Mouse (Mus musculus): Measurements from ENCODE around the gene Slc26a3.
A peak's percentile ranks its signal among the peaks of the same experiment; 100 is the strongest.

The Slc26a3 gene

GRCm38 (mm10) chr12:31390571-31390970 lies at the start of gene Slc26a3:
TSS of gene Slc26a3 (plus strand) at chr12:31390871.
- TF ChIP-seq GATA4 (IDR thresholded peaks at IDR 0.05; ENCODE audit: insufficient replicate concordance, low read length) = no peak

DNA sequence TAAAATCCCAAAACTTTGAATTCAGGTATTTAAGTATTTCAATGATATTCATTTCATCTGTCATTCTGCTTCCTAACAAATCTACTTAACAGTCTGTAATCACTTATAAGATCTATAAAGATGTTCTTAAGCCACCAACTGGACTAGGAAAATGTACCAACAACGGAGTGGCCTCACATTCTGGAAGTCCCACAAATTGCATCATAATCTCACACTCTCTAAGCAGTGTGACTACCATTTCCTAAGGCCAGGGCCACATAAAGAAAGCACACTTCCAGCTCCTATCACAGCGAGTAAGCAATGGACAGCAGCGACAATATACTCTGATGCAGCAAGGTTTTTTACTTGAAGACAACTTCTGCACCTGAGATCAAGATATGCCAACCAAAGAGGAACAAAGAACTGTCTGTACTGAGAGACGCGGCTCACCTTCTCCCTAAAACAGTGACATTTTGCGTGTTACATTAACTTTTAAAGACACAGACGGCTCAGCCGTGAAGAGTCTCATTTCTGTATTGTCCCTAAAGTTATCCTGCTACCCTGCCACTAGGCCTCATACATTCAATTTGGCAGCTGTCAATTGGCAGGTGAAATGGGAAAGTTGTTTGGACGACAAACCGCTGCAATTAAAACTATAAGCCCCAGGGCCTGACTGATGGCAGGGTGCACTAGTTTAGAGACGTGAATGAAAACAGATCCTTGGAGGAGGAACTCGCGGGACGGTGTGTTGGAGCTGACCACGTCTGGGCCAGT lies 40.3 kb upstream of the Slc26a3 start:
- no peak for TF ChIP-seq GATA4 (IDR thresholded peaks at IDR 0.05; ENCODE audit: insufficient replicate concordance, low read length)

DNA sequence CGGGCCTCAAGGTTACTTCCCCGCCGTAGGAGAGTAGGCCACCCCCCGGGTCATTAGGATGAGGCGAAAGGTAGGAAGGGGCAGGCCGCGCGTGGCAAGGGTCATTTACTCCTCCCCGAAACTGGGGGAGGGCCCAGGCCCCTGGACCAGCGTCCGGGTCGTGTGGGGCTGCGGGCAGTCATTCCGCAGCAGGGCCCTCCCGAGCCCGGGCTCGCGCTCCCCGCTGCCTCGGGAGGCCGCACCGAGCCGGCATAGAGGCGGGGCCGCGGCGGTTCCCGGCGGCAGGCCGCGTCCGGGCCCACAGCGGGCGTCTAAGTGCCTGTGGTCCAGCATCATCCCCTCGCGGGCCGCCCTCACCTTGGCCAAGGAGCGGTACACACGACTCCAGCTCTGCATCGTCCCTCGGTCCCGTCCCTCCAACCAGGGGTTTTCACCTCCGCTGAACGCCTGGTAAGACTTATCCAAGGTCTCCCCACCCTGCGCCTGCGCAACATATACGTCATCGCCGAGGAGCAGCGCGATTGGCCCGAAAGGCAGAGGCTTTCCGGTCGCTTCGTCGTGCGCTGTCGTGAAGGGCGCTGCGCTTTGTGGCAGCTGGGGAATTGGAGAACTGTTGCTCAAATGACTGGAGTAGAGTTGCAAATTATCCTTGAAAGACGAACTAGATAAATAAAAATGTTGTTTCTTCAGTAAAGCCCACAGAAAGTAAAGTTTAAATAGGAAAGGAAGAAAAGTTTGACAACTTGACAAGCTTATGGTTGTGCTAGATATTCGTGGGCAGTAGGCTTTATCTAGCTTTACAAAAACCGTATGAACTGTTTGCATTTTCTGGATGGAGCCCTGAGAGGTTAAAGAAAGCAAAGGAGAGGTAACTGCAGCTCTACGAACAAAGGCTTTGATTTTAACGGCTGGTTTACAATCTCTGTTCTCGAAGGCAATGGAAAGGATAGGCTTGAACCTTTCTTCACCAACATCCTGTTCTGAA lies 39.4 kb upstream of the Slc26a3 start, which contains the start of gene Dld:
Gene Dld (minus strand): TSS at position 510 of the 985 bp plus-strand sequence.
- peak; percentile 9; the same call in 1 of the 2 replicates for TF ChIP-seq GATA4 (IDR thresholded peaks at IDR 0.05; ENCODE audit: insufficient replicate concordance, low read length)

DNA sequence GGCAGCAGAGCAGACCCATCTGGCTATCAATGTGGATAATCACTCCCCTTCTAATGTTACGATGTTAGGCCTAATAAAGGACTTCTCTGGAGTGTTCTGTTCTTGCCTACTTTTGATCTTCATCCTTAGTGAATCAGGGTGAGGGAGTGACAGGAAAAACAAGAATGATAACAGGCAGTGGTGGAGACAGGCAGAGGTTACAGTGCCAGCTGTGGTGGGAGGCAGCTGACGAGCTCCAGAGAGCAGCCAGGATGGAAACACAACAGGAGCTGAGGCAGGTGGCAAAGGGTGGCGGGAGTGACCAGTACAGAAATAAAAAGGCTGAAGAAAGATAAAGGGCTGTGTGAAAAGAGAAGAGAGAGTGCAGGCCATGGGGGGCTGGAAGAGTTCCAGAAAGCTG lies 24.2 kb upstream of the Slc26a3 start:
- no peak for TF ChIP-seq GATA4 (IDR thresholded peaks at IDR 0.05; ENCODE audit: insufficient replicate concordance, low read length)

GRCm38 (mm10) chr12:31367721-31368120 lies 22.9 kb upstream of the Slc26a3 start:
- TF ChIP-seq GATA4 (IDR thresholded peaks at IDR 0.05; ENCODE audit: insufficient replicate concordance, low read length) = no peak

DNA sequence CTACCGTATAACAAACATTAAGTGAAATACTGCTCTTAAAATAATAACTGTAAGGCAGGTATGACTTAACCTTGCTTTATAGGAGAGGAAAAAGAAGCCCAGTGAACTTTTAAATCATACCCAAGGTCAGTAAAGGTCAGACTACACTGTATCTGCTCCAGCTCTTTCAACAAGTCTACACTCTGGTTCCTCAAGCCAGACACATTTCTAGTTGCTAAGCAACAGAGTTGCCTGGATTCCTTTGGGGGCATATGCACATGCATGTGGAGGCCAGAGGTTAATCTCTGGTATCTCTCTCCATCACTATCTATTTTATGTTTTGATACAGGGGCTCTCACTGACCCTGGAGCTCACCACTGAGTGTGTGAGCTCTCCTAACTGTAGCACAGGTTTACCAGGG lies 21.6 kb upstream of the Slc26a3 start:
- TF ChIP-seq GATA4 (IDR thresholded peaks at IDR 0.05; ENCODE audit: insufficient replicate concordance, low read length) = no peak

DNA sequence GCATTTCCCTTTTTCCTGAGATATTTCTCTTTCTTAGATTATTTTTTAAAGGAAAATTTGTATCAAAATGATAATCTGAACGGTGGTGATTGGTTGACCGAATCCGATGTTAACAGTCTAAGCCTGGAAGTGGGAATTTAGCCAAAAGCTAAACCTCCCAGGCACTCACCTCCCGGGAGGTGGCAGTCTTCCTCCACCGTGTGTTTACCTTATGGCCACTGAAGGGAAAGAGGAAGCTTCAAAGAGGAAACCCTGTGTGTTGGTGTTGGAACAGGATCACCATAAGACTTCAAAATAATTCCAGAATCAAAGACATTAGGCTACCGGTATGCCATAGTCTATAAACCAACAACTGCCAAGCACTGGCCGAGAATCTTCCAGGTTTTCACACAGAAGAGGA lies 21.0 kb upstream of the Slc26a3 start:
- TF ChIP-seq GATA4 (IDR thresholded peaks at IDR 0.05; ENCODE audit: insufficient replicate concordance, low read length) = no peak

DNA sequence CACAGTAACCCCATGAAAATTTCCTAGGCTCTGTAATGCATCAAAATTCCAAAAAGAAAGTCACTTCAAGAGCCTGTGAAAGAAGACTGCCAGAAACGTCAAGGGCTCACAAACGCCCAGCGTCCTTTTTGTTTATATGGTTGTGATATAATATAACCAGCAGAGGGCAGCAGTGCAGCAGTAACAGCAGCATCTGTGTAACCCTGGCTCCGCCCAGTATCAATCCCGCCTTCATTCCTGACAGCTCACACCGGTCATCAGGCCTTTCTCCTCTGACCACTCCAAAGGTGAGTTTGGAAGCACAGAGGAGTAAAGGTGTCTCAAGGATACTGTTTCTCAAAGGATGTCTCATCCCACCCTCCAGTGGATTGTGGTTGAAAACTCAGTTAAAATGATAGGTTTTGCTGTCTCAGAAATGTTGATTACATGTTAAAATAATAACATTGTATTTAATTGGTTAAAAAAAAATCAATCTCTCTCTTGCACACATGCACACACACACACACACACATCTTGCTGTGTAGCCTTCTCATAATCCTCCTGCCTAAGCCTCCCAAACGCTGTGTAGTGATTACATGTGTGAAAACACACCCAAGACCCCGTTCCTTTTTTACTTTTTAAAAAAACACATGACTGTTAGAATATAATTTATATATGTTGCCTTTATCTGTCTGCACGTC lies 15.9 kb upstream of the Slc26a3 start:
- no peak for TF ChIP-seq GATA4 (IDR thresholded peaks at IDR 0.05; ENCODE audit: insufficient replicate concordance, low read length)

GRCm38 (mm10) chr12:31375283-31375615 lies 15.4 kb upstream of the Slc26a3 start:
- TF ChIP-seq GATA4 (IDR thresholded peaks at IDR 0.05; ENCODE audit: insufficient replicate concordance, low read length) = no peak

GRCm38 (mm10) chr12:31376326-31376950 lies 14.2 kb upstream of the Slc26a3 start:
- TF ChIP-seq GATA4 (IDR thresholded peaks at IDR 0.05; ENCODE audit: insufficient replicate concordance, low read length) = no peak

DNA sequence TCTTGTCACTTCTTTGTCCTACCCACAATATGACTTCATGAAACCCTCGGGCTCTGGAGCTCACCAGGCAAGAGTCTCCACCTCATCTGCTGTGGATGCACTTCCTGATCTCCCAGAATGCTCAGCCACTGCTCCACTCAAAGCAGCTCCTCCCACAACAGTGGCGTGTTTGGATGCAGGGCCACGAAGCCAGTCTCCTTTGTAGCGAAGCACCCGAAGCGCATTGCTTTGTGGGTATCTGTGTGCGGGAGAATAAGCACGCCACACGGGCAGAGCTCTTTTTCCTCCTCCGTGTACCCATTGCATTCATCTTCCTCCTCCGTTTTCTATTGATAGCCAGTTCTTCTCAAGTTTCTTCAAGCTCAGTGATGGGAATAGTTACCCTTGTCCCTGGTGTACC lies 13.4 kb upstream of the Slc26a3 start:
- no peak for TF ChIP-seq GATA4 (IDR thresholded peaks at IDR 0.05; ENCODE audit: insufficient replicate concordance, low read length)

DNA sequence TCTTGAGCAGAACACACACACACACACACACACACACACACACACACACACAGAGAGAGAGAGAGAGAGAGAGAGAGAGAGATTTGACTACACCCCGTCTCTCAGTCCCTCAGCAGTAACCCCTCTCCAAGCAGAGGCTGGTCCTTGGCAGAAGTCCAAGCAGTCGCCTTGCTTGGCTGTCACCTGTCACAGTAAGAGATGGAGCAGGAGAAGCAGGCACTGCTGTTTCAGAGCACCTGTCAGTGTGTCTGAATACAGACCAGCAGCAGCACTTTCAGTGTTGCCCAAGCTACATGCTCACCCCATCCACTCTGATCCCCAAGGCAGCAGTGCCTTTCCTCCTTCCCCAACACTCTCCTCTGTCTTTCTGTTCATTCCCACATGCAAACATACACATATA lies 9.8 kb upstream of the Slc26a3 start:
- no peak for TF ChIP-seq GATA4 (IDR thresholded peaks at IDR 0.05; ENCODE audit: insufficient replicate concordance, low read length)

- TF ChIP-seq GATA4 (IDR thresholded peaks at IDR 0.05; ENCODE audit: insufficient replicate concordance, low read length) = no peak
Measured at GRCm38 (mm10) chr12:31382451-31382850, 8.2 kb upstream of the Slc26a3 start.

DNA sequence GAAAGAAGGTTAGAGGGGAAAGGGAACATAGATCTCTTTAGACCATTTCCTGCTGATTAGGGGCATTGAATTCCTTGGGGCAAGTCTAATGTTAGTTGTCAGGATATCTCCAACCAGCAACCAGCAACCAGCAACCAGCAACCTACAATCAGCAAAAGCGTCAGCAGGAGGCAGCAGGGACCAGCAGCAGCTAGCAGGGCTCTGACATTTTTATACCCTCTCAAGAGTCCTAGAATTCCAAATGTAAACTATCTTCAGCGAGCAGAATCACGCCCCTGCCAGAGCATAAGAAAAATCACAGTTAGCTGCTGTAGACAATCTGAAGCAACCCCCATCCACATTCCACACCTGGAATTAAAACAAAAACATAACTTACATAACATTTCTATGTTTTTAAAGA lies 3.4 kb upstream of the Slc26a3 start:
- TF ChIP-seq GATA4 (IDR thresholded peaks at IDR 0.05; ENCODE audit: insufficient replicate concordance, low read length) = no peak

DNA sequence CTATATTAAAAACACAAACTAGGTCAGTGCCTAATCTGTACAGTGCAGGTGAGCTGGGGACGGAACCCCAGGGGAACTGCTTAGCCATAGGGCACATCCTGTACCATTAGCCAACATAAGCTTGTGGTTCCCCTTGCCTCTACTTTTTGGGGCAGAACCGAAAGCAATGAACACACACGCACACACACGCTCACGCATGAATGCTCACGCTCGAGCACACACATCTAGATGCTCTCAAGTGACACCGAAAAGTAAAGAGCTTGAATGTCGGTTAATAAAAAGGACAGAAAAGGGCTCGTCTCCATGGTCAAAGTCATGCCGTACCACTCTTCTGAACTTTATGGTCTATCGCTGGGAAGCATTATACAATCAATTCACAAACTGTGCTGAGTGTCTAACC lies 1.0 kb downstream of the Slc26a3 start:
- no peak for TF ChIP-seq GATA4 (IDR thresholded peaks at IDR 0.05; ENCODE audit: insufficient replicate concordance, low read length)
